Mouse (Mus musculus): ENCODE results near the gene Ermap.
A peak's percentile ranks its signal among the peaks of the same experiment; 100 is the strongest.

Gene Ermap

GRCm38 (mm10) chr4:119133306-119133705 is 56.5 kb downstream of the Ermap start:
- no peak for DNase-seq

- DNase-seq: no peak
These were observed 58.5 kb downstream of the Ermap start for GRCm38 (mm10) chr4:119131189-119131910.

DNA sequence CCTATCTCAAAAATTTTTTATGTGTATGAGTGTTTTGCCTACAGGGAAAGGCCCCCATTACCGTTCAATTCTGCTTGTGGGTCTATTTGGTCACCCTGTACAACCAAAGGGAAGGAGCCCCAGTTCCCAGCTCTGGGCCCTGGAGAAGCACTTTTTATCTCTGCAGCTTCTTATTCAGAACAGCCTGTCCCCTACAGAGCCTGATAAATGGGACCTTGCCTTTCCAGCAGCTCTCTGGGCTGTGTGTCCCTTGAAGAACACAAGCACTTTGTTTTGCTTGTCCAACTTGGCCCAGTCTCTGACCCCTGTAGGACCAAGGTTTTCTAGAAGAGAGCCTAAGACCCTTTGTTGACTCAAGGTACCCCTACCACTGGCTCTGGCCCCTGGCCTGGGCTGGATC is 60.7 kb downstream of the Ermap start:
- DNase-seq: no peak

- no peak for DNase-seq
These were observed 61.3 kb downstream of the Ermap start for GRCm38 (mm10) chr4:119128547-119128946.

- peak; percentile 64 for DNase-seq
These were observed 62.6 kb downstream of the Ermap start for GRCm38 (mm10) chr4:119127229-119127628.

DNA sequence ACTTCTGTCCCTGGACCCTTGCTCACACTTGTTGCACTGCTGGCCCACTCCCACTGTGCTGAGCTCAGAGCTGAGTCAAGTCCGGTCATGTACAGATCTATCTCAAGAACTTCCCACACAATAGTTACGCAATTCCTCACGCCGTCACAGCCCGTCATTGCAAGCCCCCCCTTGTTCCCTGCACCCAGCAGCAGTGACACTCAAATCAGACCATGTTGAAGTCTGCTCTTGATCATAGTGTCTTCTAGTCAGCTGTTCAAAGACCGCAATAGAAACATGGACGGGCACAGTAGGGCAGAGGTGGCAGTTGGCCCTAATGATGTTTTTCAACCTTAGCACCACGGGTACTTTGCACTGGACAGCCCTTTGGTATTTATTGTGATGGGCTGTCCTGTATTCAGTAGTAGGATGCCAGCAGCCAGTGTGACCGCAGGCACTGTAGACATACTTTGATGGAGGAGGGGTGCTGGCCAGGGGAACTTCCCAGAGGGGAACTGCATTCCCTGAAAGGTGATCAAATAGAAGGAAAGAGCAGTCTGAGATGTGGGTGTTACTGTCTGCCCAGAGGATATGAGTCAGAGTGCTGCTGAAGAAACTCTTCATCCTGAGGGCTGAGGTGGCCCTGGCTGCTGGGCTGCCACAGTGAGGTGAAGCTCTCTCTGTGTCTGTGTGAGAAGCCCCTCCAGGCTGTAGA is 64.1 kb downstream of the Ermap start:
- no peak for DNase-seq

Measured in thymus, postnatal 14 days (tissue).